Mouse (Mus musculus): ENCODE measurements around the gene Gm12166. TPM values are rescaled to one million over a fixed set of nuclear protein-coding genes. Genes with fewer than 3 reads are reported as not detected.

Gene Gm12166
- polyA plus RNA-seq, 1 experiment from 2014 or later: 3.4 TPM

GRCm38 (mm10) chr11:46029485-46029884 lies 22.6 kb downstream of the Gm12166 start:
- no peak for ATAC-seq (ENCODE audit: insufficient number of reproducible peaks, low FRiP score)
- H3K27ac ChIP-seq (ENCODE audit: poor library complexity, severe bottlenecking): peak overlapping the region; percentile 51
- no peaks in the 10 kb centered on the region for H3K36me3 ChIP-seq
- peak overlapping the region; percentile 23; the same call in 1 of the 2 replicates for H3K4me2 ChIP-seq
- peaks cover 16% of the 10 kb centered on the region for H3K4me1 ChIP-seq (replicated peaks)
- no peaks in the 10 kb centered on the region for H3K27me3 ChIP-seq (replicated peaks)
- H3K9me3 ChIP-seq (replicated peaks): 0 out of 2 replicates have a peak, but pooled peaks cover 2% of the 10 kb centered on the region
- 7% methylated on average over 2 of the region's 2 CpGs for WGBS
- H3K9ac ChIP-seq: no peak overlapping the region
- no peak overlapping the region for H3K4me3 ChIP-seq

DNA sequence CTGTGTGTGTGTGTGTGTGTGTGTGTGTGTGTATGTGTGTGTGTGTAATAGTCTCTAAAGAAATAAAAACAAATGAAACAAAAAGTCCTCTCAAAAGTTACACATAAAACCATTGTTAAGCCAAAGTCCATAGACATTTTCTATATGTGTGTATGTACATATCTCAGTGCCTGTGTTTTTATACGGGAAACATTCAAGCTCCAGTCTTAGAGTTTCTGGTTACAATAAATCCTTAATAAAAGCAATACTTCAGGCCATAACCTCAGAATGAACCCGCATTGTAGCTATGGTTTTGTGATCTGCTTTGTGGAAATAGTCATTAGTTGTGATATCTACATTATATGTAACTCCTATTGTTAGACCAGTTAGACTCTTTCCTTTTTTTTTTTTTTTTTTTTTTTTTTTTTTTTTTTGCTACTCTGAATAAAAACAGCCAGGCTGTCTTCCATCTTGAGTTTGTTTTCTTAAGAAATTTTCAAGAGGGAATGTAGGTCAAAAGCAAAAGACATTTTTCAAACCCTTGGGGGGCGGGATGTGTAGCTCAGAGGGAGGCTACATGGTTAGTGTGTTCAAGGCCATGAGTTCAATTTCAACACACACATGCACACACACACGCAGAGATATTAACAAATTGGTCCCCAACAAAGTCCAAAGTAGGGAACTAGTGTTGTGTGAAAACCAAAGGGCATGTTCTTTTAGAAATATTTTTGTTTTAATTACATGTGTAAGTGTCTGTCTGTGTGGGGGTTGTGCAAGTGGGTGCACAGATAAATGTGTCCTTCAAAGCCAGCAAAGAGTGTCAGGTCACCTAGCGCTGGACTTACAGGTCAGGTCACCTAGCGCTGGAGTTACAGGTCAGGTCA lies 23.9 kb downstream of the Gm12166 start:
- H3K4me3 ChIP-seq: no peak overlapping the region
- no peak for ATAC-seq (ENCODE audit: insufficient number of reproducible peaks, low FRiP score)
- H3K9ac ChIP-seq: no peak overlapping the region
- peaks cover 16% of the 10 kb centered on the region for H3K4me1 ChIP-seq (replicated peaks)
- no peaks in the 10 kb centered on the region for H3K36me3 ChIP-seq
- H3K27me3 ChIP-seq (replicated peaks): no peaks in the 10 kb centered on the region
- WGBS: 85% methylated on average over 6 of the region's 6 CpGs
- 0 out of 2 replicates have a peak, but pooled peaks cover 2% of the 10 kb centered on the region for H3K9me3 ChIP-seq (replicated peaks)
- H3K27ac ChIP-seq (ENCODE audit: poor library complexity, severe bottlenecking): 0 out of 2 replicates have a peak overlapping the region, but pooled peaks have one; percentile 51
- H3K4me2 ChIP-seq: no peak overlapping the region

GRCm38 (mm10) chr11:46025962-46026392 lies 26.1 kb downstream of the Gm12166 start:
- Histone ChIP-seq H3K4me1 (replicated peaks) (peaks cover 16% of the 10 kb centered on the region), H3K9me3 (replicated peaks) (0 out of 2 replicates have a peak, but pooled peaks cover 2% of the 10 kb centered on the region), H3K27ac (ENCODE audit: poor library complexity, severe bottlenecking) (peak overlapping the region; percentile 33), H3K4me2 (no peak overlapping the region), H3K36me3 (no peaks in the 10 kb centered on the region), H3K4me3 (no peak overlapping the region), H3K27me3 (replicated peaks) (no peaks in the 10 kb centered on the region), H3K9ac (no peak overlapping the region)
- ATAC-seq (ENCODE audit: insufficient number of reproducible peaks, low FRiP score): no peak
- 49% methylated on average over 7 of the region's 7 CpGs for WGBS

GRCm38 (mm10) chr11:46022983-46023382 lies 29.1 kb downstream of the Gm12166 start:
- WGBS: 51% methylated on average over 6 of the region's 6 CpGs
- no peaks in the 10 kb centered on the region for H3K27me3 ChIP-seq (replicated peaks)
- H3K36me3 ChIP-seq: no peaks in the 10 kb centered on the region
- no peak for ATAC-seq (ENCODE audit: insufficient number of reproducible peaks, low FRiP score)
- no peak overlapping the region for H3K9ac ChIP-seq
- 0 out of 2 replicates have a peak, but pooled peaks cover 2% of the 10 kb centered on the region for H3K4me1 ChIP-seq (replicated peaks)
- 0 out of 2 replicates have a peak, but pooled peaks cover 2% of the 10 kb centered on the region for H3K9me3 ChIP-seq (replicated peaks)
- H3K27ac ChIP-seq (ENCODE audit: poor library complexity, severe bottlenecking): no peak overlapping the region
- H3K4me2 ChIP-seq: no peak overlapping the region
- no peak overlapping the region for H3K4me3 ChIP-seq

DNA sequence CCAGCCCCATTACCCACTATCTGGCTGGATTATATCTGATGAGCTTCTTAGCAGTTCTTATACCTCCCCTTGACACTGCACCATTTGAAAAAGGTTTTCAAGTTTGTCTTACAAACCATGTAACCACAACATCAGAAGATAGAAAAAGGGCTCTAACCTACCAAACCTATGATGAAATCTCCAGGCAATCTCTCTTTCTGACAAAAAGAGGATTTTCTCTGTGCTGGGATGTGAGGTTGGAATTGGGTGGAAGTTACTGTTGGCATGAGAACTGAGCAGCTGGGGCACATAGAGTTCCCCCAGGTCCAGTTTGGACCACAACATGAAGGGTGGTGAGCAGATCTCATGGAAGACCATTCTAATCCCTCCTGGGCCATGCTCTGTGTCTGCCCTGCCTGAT lies 30.3 kb downstream of the Gm12166 start:
- no peak overlapping the region for H3K4me3 ChIP-seq
- H3K9ac ChIP-seq: no peak overlapping the region
- no peak overlapping the region for H3K27ac ChIP-seq (ENCODE audit: poor library complexity, severe bottlenecking)
- no peaks in the 10 kb centered on the region for H3K27me3 ChIP-seq (replicated peaks)
- no peaks in the 10 kb centered on the region for H3K36me3 ChIP-seq
- no peak overlapping the region for H3K4me2 ChIP-seq
- no peak for ATAC-seq (ENCODE audit: insufficient number of reproducible peaks, low FRiP score)
- H3K9me3 ChIP-seq (replicated peaks): 0 out of 2 replicates have a peak, but pooled peaks cover 2% of the 10 kb centered on the region
- H3K4me1 ChIP-seq (replicated peaks): peaks cover 6% of the 10 kb centered on the region

- no peaks in the 10 kb centered on the region for H3K9me3 ChIP-seq (replicated peaks)
- H3K27me3 ChIP-seq (replicated peaks): no peaks in the 10 kb centered on the region
- ATAC-seq (ENCODE audit: insufficient number of reproducible peaks, low FRiP score): no peak
- no peak overlapping the region for H3K4me2 ChIP-seq
- WGBS: 82% methylated on average over 1 of the region's 1 CpGs
- no peak overlapping the region for H3K27ac ChIP-seq (ENCODE audit: poor library complexity, severe bottlenecking)
- H3K4me1 ChIP-seq (replicated peaks): peaks cover 11% of the 10 kb centered on the region
- no peaks in the 10 kb centered on the region for H3K36me3 ChIP-seq
- H3K4me3 ChIP-seq: no peak overlapping the region
- H3K9ac ChIP-seq: no peak overlapping the region
These were observed 31.9 kb downstream of the Gm12166 start for GRCm38 (mm10) chr11:46020246-46020645.

GRCm38 (mm10) chr11:46016061-46016460 lies 36.1 kb downstream of the Gm12166 start:
- no peak overlapping the region for H3K9ac ChIP-seq
- no peak for ATAC-seq (ENCODE audit: insufficient number of reproducible peaks, low FRiP score)
- WGBS: 19% methylated on average over 6 of the region's 6 CpGs

More at GRCm38 (mm10) chr11:46016061-46016460, 36.1 kb downstream of the Gm12166 start:
- no peak overlapping the region for H3K27ac ChIP-seq (ENCODE audit: poor library complexity, severe bottlenecking)
- H3K27me3 ChIP-seq (replicated peaks): no peaks in the 10 kb centered on the region
- H3K4me3 ChIP-seq: no peak overlapping the region
- H3K9me3 ChIP-seq (replicated peaks): no peaks in the 10 kb centered on the region
- H3K4me2 ChIP-seq: no peak overlapping the region
- H3K36me3 ChIP-seq: no peaks in the 10 kb centered on the region
- peaks cover 11% of the 10 kb centered on the region for H3K4me1 ChIP-seq (replicated peaks)

Small RNA genes lying within 50 kb of the gene (microRNA-seq; reads per million reads assigned to microRNA genes)
- gene Mir8100: not detected

Other genes starting within 250 kb of the Gm12166 start
- gene Clint1, start 200.3 kb downstream of the Gm12166 start, polyA plus RNA-seq (2016; fragmentation: Nextera tagmentation; extraction: Ambion mirVana): 80.2 and 80.8 TPM in 2 replicates
- gene Lsm11, start 107.4 kb downstream of the Gm12166 start, polyA plus RNA-seq (2016; fragmentation: Nextera tagmentation; extraction: Ambion mirVana): 13.1 and 14.3 TPM in 2 replicates
- 8.6 and 9.2 TPM in 2 replicates for gene Thg1l, start 96.8 kb downstream of the Gm12166 start, polyA plus RNA-seq (2016; fragmentation: Nextera tagmentation; extraction: Ambion mirVana)
- gene Sox30, start 72.0 kb downstream of the Gm12166 start, polyA plus RNA-seq (2016; fragmentation: Nextera tagmentation; extraction: Ambion mirVana): 0.46 and 0.64 TPM in 2 replicates
- gene Adam19, start 3.7 kb upstream of the Gm12166 start, polyA plus RNA-seq (2016; fragmentation: Nextera tagmentation; extraction: Ambion mirVana): 44.2 and 48.3 TPM in 2 replicates
- 21.7 and 22.9 TPM in 2 replicates for gene Nipal4, start 114.2 kb upstream of the Gm12166 start, polyA plus RNA-seq (2016; fragmentation: Nextera tagmentation; extraction: Ambion mirVana)
- gene Fndc9, start 183.2 kb upstream of the Gm12166 start, polyA plus RNA-seq (2016; fragmentation: Nextera tagmentation; extraction: Ambion mirVana): 0.09 and 0.10 TPM in 2 replicates